Mouse (Mus musculus) large intestine, adult 2 months (tissue): ENCODE results near the gene Rps24. TPM values are rescaled to one million over a fixed set of nuclear protein-coding genes. Genes with fewer than 3 reads are reported as not detected.

Experiments used
- DNase-seq: peaks from one replicate; pipeline ENCODE4 v3.0.0-alpha.2; 2012; ENCODE audit warnings: low read depth, low spot score
- WGBS: fragments of 180-500 bp; shearing (Covaris S2); methylation state at CpG from one replicate; pipeline ENCODE4 v1.1.7; 2018; 5-methylcytosine and 5-hydroxymethylcytosine counted together
- polyA plus RNA-seq: library from polyadenylated mRNA; depleted of rRNA; stranded (reverse); fragments of >200 nt; gene quantifications from 2 replicates; pipeline ENCODE4 v1.2.3, GENCODE M21; 2012; rRNA removed

Gene Rps24
- polyA plus RNA-seq, 1 experiment = 1,168 TPM

- 48% methylated on average over 5 of the region's 5 CpGs for WGBS
- DNase-seq = no peak
These were observed 22.6 kb downstream of the Rps24 start for GRCm38 (mm10) chr14:24509557-24509956.

GRCm38 (mm10) chr14:24510218-24510617 is 23.3 kb downstream of the Rps24 start:
- WGBS = 93% methylated on average over 1 of the region's 1 CpGs

GRCm38 (mm10) chr14:24510679-24511078 is 23.8 kb downstream of the Rps24 start:
- 83% methylated on average over 2 of the region's 2 CpGs for WGBS
- DNase-seq = no peak

More at GRCm38 (mm10) chr14:24510218-24510617, 23.3 kb downstream of the Rps24 start:
- DNase-seq = no peak

GRCm38 (mm10) chr14:24512527-24513161 is 25.7 kb downstream of the Rps24 start:
- DNase-seq = no peak
- WGBS = 86% methylated on average over 6 of the region's 6 CpGs

DNA sequence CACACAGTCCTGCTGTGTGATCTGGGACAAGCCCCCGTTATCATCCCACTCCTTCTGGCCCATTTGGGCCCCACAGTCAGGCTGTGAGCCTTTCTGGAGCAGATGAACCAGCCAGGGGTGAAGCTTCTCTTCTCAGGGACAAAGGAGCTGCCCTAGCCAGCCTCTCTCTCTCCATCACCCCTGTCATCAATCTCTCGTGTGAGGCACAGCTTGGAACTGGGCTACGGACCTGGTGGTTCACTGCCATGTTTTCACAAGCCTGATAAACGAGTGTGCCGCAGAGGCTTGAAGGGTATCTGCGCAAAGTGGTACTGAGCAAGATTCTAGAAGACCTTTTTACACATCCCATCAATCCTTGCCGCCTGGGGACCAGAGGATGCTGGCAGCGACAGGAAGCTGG is 34.7 kb downstream of the Rps24 start:
- no peak for DNase-seq
- 69% methylated on average over 8 of the region's 8 CpGs for WGBS

GRCm38 (mm10) chr14:24525137-24525536 is 38.2 kb downstream of the Rps24 start:
- 36% methylated on average over 3 of the region's 3 CpGs for WGBS

DNA sequence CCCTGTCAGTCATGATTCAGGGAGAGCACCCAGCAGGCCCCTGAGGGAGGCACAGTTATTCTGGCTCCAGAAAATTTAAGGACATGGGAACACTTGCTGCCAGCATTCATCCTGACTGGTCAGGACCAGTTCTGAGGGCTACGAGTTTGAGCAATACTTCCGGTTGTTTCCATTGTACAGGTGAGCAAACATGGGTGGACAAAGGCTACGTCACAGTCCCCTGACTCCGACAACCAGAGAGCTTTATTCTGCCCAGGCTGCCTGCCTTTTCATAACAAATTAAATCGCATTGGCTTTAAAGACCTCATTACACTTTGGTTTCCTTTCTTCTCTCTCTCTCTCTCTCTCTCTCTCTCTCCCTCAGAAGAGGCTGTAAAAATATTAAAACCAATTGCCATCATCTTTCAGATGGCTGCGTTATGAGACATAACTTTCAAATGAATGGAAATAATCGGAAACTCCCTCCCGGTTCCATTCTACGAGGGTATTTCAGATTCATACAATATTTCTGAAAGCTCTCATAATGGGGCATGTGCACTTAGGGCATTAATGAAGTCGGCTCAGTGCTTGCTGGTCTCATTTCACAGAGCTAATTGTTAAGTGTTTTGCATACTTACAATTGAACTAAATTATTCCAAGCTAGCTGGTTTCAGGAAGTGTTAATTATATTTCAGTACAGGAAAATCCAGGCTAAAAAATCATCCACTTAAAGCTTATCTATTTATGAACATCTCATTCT is 38.9 kb downstream of the Rps24 start:
- WGBS = 49% methylated on average over 10 of the region's 10 CpGs

More at GRCm38 (mm10) chr14:24525137-24525536, 38.2 kb downstream of the Rps24 start:
- DNase-seq = no peak

GRCm38 (mm10) chr14:24526440-24526839 is 39.5 kb downstream of the Rps24 start:
- 79% methylated on average over 10 of the region's 10 CpGs for WGBS
- no peak for DNase-seq

More for the DNA sequence above, 38.9 kb downstream of the Rps24 start:
- no peak for DNase-seq

DNA sequence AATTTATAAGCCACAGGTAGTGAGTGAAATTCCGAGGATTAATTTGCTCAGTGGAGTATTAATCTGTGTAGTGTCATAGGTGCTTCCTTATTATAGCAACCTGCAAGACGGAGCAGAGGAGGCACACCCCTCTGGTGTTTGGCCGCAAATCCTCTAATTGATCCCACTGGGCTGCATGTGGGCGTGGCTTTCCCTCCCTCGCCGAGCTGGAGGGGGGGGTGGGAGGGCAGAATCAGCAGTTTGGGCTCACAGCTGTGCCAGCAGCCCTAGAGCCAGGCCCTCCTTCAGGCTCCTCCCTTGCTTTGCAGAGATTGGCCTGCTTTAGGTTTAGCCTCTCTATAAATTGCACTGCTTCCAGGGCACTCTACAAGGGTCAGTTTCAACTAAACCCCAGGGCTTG is 43.3 kb downstream of the Rps24 start:
- WGBS = 2% methylated on average over 6 of the region's 6 CpGs
- DNase-seq = no peak

- no peak for DNase-seq
- 49% methylated on average over 9 of the region's 9 CpGs for WGBS
These were observed 48.1 kb downstream of the Rps24 start for GRCm38 (mm10) chr14:24534865-24535545.

DNA sequence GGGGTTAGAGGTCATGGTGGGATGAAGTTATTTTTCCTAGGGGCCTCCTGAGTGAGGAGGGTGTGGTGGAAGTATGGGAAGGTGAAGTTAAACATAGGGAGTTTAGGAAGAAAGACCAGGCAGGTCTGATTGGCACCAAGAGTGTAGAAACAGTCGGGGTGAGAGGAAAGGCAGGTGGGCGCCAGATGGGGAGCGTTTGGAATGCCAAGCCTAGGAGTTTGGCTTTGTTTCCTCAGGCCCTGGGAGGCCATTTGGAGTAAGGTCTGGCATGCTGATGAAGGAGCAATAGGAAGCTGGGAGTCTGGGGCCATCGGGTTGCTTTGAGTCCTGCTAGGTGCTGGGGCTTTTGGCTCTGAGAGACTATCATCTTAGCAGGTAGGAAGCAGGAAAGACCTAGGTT is 56.0 kb downstream of the Rps24 start:
- 81% methylated on average over 4 of the region's 4 CpGs for WGBS
- DNase-seq = no peak

DNA sequence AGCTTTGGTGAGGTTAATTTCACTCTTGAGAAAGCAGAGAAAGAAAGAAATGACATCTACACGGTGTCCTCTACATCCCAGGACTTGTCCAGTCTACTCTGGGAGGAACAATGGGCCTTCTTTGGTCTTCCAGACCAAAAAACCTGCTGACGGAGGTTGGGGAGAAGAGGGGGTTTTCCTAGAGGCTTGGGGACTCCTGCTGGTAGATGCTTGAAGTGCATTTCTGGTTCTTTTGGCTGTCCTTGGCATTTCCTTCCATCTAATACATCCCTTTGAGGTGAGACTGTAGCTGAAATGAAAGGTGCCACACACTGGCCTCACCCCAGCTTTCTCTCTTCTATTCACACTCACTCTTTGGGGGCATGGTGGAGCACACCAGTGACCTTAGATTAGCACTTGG is 57.1 kb downstream of the Rps24 start:
- 23% methylated on average over 2 of the region's 2 CpGs for WGBS
- DNase-seq = no peak

Other genes starting within 250 kb of the Rps24 start
- gene Dlg5, start 241.2 kb upstream of the Rps24 start, polyA plus RNA-seq = 14.5 and 18.4 TPM in 2 replicates
- gene E330034G19Rik, start 193.9 kb upstream of the Rps24 start, polyA plus RNA-seq = not detected in 2 replicates
- 5.0 and 7.5 TPM in 2 replicates for gene Polr3a, start 67 bp upstream of the Rps24 start, polyA plus RNA-seq